Mouse (Mus musculus): ENCODE measurements at regions not wholly inside any gene's neighbourhood (a gene's known extent, or its start where the extent isn't known, plus 50 kb on each side); places are given as distances from the start of the nearest gene placed in this dataset.

DNA sequence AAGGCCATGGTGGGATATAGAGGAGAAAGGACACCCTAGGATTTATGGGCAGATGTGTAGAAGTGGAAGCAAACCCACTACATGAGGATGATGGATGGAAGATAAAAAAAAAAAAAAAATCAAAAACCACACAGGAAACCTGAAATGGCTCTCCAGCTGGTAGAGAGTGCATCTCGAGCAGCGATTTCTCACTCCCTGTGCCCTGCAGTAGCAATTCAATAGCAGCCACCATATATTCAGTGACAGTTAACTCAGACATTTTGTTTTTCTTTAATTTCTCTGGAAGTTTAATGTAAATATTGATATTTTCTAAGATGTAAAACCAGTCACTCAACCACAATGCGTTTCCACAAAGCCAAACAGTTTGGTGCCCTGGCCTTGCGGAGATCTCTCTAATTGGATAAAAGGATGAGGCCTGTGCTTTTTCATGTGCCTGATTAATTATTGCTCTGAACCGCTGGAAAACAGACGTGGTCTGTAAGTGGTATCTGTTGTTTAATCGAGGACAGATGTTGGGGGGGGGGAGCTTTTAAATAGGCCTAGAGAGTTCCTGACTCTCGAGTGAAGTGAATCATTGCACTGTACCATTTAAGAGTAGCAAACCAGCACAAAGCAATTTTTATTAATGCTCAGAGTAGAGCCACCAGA lies 68.0 kb upstream of the Shisa3 start:
- ATAC-seq, result no peak
- Histone ChIP-seq H3K27me3 (peaks cover 13% of the 10 kb centered on the region), H3K9me3 (no peaks in the 10 kb centered on the region), H3K4me3 (replicated peaks) (no peak overlapping the region), H3K36me3 (no peaks in the 10 kb centered on the region), H3K27ac (no peak overlapping the region), H3K9ac (replicated peaks) (no peak overlapping the region), H3K4me2 (replicated peaks) (no peak overlapping the region), H3K4me1 (replicated peaks) (no peaks in the 10 kb centered on the region)
- WGBS, result 76% methylated on average over 8 of the region's 8 CpGs

GRCm38 (mm10) chr5:67541867-67542266 lies 65.8 kb upstream of the Shisa3 start:
- Histone ChIP-seq H3K9me3 (no peaks in the 10 kb centered on the region), H3K4me2 (replicated peaks) (no peak overlapping the region), H3K27me3 (0 out of 2 replicates have a peak, but pooled peaks cover 3% of the 10 kb centered on the region), H3K9ac (replicated peaks) (no peak overlapping the region), H3K4me1 (replicated peaks) (no peaks in the 10 kb centered on the region), H3K27ac (no peak overlapping the region), H3K4me3 (replicated peaks) (no peak overlapping the region), H3K36me3 (no peaks in the 10 kb centered on the region)
- WGBS, result 78% methylated on average over 3 of the region's 3 CpGs
- peak; percentile 82 for ATAC-seq

GRCm38 (mm10) chr5:67544028-67544589 lies 63.6 kb upstream of the Shisa3 start:
- no peak for ATAC-seq
- Histone ChIP-seq H3K4me2 (replicated peaks) (no peak overlapping the region), H3K9ac (replicated peaks) (no peak overlapping the region), H3K4me1 (replicated peaks) (no peaks in the 10 kb centered on the region), H3K36me3 (no peaks in the 10 kb centered on the region), H3K4me3 (replicated peaks) (no peak overlapping the region), H3K9me3 (no peaks in the 10 kb centered on the region), H3K27me3 (no peaks in the 10 kb centered on the region), H3K27ac (no peak overlapping the region)
- WGBS, result 93% methylated on average over 9 of the region's 9 CpGs

GRCm38 (mm10) chr5:67550257-67550656 lies 57.4 kb upstream of the Shisa3 start:
- H3K4me1 ChIP-seq (replicated peaks), result no peaks in the 10 kb centered on the region
- H3K4me3 ChIP-seq (replicated peaks), result no peak overlapping the region
- no peaks in the 10 kb centered on the region for H3K9me3 ChIP-seq
- no peak overlapping the region for H3K9ac ChIP-seq (replicated peaks)
- no peak overlapping the region for H3K4me2 ChIP-seq (replicated peaks)
- no peak overlapping the region for H3K27ac ChIP-seq
- H3K36me3 ChIP-seq, result no peaks in the 10 kb centered on the region
- no peaks in the 10 kb centered on the region for H3K27me3 ChIP-seq
- ATAC-seq, result no peak
- 89% methylated on average over 6 of the region's 6 CpGs for WGBS

DNA sequence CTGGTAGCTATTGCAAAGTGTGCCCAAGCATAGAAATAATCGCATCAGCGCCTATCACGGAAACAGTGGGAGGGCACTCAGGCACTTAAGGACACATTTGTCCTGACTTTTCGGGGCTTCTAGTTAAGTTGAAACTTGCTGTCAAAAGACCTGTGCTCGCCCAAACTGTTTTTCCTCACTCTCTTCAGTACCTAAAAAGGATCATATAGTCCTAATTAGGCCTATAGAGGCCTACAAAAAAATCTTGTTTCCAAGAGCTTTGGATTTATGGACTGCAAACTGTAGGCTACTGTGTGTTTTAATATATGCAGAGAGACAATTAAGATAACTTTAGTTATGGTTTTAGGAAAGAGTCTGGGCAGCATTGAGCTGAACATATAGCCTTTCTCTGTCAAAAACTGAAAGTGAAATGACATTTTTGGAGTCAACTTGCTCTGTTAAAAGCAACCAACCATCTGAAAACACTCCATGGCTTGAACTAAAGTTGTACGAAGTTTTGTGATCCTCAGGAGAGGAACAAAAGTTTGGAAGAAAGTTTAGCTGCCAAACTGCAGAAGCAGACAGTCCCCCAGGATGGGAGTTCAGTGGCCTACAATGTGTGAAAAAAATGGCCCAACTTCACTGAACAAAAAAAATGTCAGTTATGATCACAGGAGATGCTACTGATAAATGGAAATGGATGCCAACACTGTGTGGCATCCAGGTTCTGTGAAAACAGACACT lies 55.9 kb upstream of the Shisa3 start:
- no peak overlapping the region for H3K4me3 ChIP-seq (replicated peaks)
- WGBS, result 82% methylated on average over 6 of the region's 6 CpGs

GRCm38 (mm10) chr5:67552865-67553264 lies 54.8 kb upstream of the Shisa3 start:
- ATAC-seq, result no peak
- Histone ChIP-seq H3K9ac (replicated peaks) (no peak overlapping the region), H3K9me3 (no peaks in the 10 kb centered on the region), H3K4me1 (replicated peaks) (no peaks in the 10 kb centered on the region), H3K27me3 (no peaks in the 10 kb centered on the region), H3K27ac (no peak overlapping the region), H3K4me2 (replicated peaks) (no peak overlapping the region), H3K4me3 (replicated peaks) (no peak overlapping the region), H3K36me3 (no peaks in the 10 kb centered on the region)
- 86% methylated on average over 2 of the region's 2 CpGs for WGBS

More for the DNA sequence above, 55.9 kb upstream of the Shisa3 start:
- Histone ChIP-seq H3K9ac (replicated peaks) (no peak overlapping the region), H3K4me1 (replicated peaks) (no peaks in the 10 kb centered on the region), H3K4me2 (replicated peaks) (no peak overlapping the region), H3K27me3 (no peaks in the 10 kb centered on the region), H3K36me3 (no peaks in the 10 kb centered on the region), H3K27ac (no peak overlapping the region), H3K9me3 (no peaks in the 10 kb centered on the region)
- no peak for ATAC-seq
